Mouse (Mus musculus): Measurements from ENCODE around the gene Sez6l.
A peak's percentile ranks its signal among the peaks of the same experiment; 100 is the strongest.
"Not testable (repeated sequence)": the region's sequence is repeated elsewhere in the genome, so short reads cannot be mapped to it uniquely, and the experiment has no call there.

Sez6l gene

GRCm38 (mm10) chr5:112454966-112455555 is 121.9 kb downstream of the Sez6l start:
- peak; percentile 36; the same call in 1 of the 2 replicates for ATAC-seq (ENCODE audit: insufficient number of reproducible peaks, low FRiP score, low TSS enrichment)

GRCm38 (mm10) chr5:112453088-112453487 is 123.9 kb downstream of the Sez6l start:
- ATAC-seq (ENCODE audit: insufficient number of reproducible peaks, low FRiP score, low TSS enrichment), result no peak

GRCm38 (mm10) chr5:112448747-112449440 is 128.1 kb downstream of the Sez6l start, which contains the start of gene Gm6588:
Gm6588 (plus strand) TSS chr5:112449426.
- no peak for ATAC-seq (ENCODE audit: insufficient number of reproducible peaks, low FRiP score, low TSS enrichment)

- no peak for ATAC-seq (ENCODE audit: insufficient number of reproducible peaks, low FRiP score, low TSS enrichment)
These were observed 138.4 kb downstream of the Sez6l start for GRCm38 (mm10) chr5:112438535-112438934.

- ATAC-seq (ENCODE audit: insufficient number of reproducible peaks, low FRiP score, low TSS enrichment), result 0 out of 2 replicates have a peak, but pooled peaks have one; percentile 6
These were observed 144.0 kb downstream of the Sez6l start for GRCm38 (mm10) chr5:112433004-112433403.

- no peak for ATAC-seq (ENCODE audit: insufficient number of reproducible peaks, low FRiP score, low TSS enrichment)
These were observed 145.0 kb downstream of the Sez6l start for GRCm38 (mm10) chr5:112432033-112432432.

GRCm38 (mm10) chr5:112431120-112431775 is 145.7 kb downstream of the Sez6l start:
- no peak for ATAC-seq (ENCODE audit: insufficient number of reproducible peaks, low FRiP score, low TSS enrichment)

- ATAC-seq (ENCODE audit: insufficient number of reproducible peaks, low FRiP score, low TSS enrichment), result no peak
These were observed 148.0 kb downstream of the Sez6l start for GRCm38 (mm10) chr5:112428944-112429343.

GRCm38 (mm10) chr5:112427283-112427682 is 149.7 kb downstream of the Sez6l start:
- no peak for ATAC-seq (ENCODE audit: insufficient number of reproducible peaks, low FRiP score, low TSS enrichment)

- no peak for ATAC-seq (ENCODE audit: insufficient number of reproducible peaks, low FRiP score, low TSS enrichment)
These were observed 150.3 kb downstream of the Sez6l start for GRCm38 (mm10) chr5:112426635-112427034.

- ATAC-seq (ENCODE audit: insufficient number of reproducible peaks, low FRiP score, low TSS enrichment), result no peak
These were observed 157.4 kb downstream of the Sez6l start for GRCm38 (mm10) chr5:112419535-112419934.

- peak; percentile 36; the same call in 1 of the 2 replicates for ATAC-seq (ENCODE audit: insufficient number of reproducible peaks, low FRiP score, low TSS enrichment)
These were observed 159.0 kb downstream of the Sez6l start for GRCm38 (mm10) chr5:112418023-112418422.

GRCm38 (mm10) chr5:112416673-112417072 is 160.3 kb downstream of the Sez6l start:
- no peak for ATAC-seq (ENCODE audit: insufficient number of reproducible peaks, low FRiP score, low TSS enrichment)

GRCm38 (mm10) chr5:112412781-112413180 is 164.2 kb downstream of the Sez6l start:
- ATAC-seq (ENCODE audit: insufficient number of reproducible peaks, low FRiP score, low TSS enrichment), result not testable (repeated sequence)

GRCm38 (mm10) chr5:112411514-112412335 is 165.3 kb downstream of the Sez6l start:
- no peak for ATAC-seq (ENCODE audit: insufficient number of reproducible peaks, low FRiP score, low TSS enrichment)

GRCm38 (mm10) chr5:112411072-112411471 is 165.9 kb downstream of the Sez6l start:
- no peak for ATAC-seq (ENCODE audit: insufficient number of reproducible peaks, low FRiP score, low TSS enrichment)

- no peak for ATAC-seq (ENCODE audit: insufficient number of reproducible peaks, low FRiP score, low TSS enrichment)
These were observed 167.7 kb downstream of the Sez6l start for GRCm38 (mm10) chr5:112409274-112409673.

GRCm38 (mm10) chr5:112406017-112406416 is 171.0 kb downstream of the Sez6l start:
- no peak for ATAC-seq (ENCODE audit: insufficient number of reproducible peaks, low FRiP score, low TSS enrichment)

- no peak for ATAC-seq (ENCODE audit: insufficient number of reproducible peaks, low FRiP score, low TSS enrichment)
These were observed 174.5 kb downstream of the Sez6l start for GRCm38 (mm10) chr5:112402437-112402836.

GRCm38 (mm10) chr5:112399284-112399683 is 177.7 kb downstream of the Sez6l start:
- no peak for ATAC-seq (ENCODE audit: insufficient number of reproducible peaks, low FRiP score, low TSS enrichment)

All from cerebellum, adult (tissue).